Mouse (Mus musculus): Measurements from ENCODE around the gene Iqsec1.

Gene Iqsec1

DNA sequence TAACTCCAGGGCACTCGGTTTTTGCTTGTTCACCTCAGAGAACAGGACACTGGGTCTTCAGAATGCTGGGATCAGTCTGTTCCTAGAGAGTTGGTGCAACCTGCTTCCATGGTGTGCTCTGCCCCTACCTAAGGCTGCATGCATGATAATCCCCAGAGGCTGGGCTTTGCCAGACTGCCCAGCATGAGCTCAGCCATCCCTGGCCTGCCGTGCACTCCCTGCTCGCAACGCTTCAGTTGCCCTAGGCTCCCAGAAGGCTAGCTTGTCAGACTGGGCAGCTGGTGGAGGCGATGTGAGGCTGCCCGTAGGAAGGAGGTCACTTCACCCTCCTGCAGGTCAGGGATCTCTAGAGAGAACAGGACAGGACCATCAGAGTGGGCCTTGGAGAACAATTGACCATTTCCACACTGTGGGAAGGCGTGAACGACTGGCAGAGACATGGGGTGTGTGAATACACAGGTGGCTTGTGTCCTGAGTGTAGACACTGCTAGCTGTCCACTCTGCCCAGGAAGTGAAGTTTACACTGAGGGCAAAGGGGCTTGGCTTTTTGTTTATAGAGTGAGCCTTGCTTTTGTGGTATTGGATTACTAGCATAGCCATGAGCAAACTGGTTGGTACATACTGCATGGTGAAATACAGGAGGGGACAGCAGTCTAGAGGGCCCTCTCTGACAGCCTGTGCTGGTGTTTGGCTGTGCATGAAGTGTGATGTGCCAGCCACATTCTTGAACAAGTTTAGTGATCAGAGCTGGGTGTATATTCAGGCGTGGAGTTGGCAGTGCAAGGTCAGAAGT is 367.5 kb downstream of the Iqsec1 start:
- DNase-seq (ENCODE audit: low spot score in 2 of 2): peak in 1 of 2 experiments; percentile 28

GRCm38 (mm10) chr6:90619936-90620335 is 368.5 kb downstream of the Iqsec1 start:
- peak in 1 of 2 experiments; percentile 40 for DNase-seq (ENCODE audit: low spot score in 2 of 2)

- peak; percentile 36 to 79 for DNase-seq (ENCODE audit: low spot score in 2 of 2)
These were observed 369.5 kb downstream of the Iqsec1 start for GRCm38 (mm10) chr6:90618821-90619636.

- DNase-seq (ENCODE audit: low spot score in 2 of 2): peak in 1 of 2 experiments; percentile 39
These were observed 370.2 kb downstream of the Iqsec1 start for GRCm38 (mm10) chr6:90618274-90618673.

GRCm38 (mm10) chr6:90616481-90616880 is 372.0 kb downstream of the Iqsec1 start:
- no peak for DNase-seq (ENCODE audit: low spot score in 2 of 2)

GRCm38 (mm10) chr6:90615991-90616390 is 372.5 kb downstream of the Iqsec1 start:
- no peak for DNase-seq (ENCODE audit: low spot score in 2 of 2)

DNA sequence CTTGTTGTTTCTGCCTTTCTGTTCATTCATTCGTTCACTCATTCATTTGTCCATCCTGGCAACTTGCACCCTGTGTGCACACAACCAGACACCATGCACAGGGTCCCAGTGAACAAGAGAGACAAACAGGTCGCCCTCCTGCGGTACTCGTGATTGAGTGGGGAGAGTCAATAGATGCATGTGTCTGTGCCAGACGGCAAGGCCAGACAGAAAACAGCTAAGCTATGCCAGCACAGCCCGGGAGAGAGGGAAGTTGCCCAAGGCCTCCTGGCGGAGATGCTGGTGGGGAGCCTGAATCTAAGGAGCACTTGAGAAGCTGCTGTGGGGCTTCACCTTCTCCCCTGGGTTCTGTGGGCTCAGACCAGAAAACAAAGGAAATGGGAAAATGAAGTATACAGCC is 373.1 kb downstream of the Iqsec1 start:
- peak in 1 of 2 experiments; percentile 60 for DNase-seq (ENCODE audit: low spot score in 2 of 2)

- peak in 1 of 2 experiments; percentile 61 for DNase-seq (ENCODE audit: low spot score in 2 of 2)
These were observed 375.2 kb downstream of the Iqsec1 start for GRCm38 (mm10) chr6:90613277-90613676.

DNA sequence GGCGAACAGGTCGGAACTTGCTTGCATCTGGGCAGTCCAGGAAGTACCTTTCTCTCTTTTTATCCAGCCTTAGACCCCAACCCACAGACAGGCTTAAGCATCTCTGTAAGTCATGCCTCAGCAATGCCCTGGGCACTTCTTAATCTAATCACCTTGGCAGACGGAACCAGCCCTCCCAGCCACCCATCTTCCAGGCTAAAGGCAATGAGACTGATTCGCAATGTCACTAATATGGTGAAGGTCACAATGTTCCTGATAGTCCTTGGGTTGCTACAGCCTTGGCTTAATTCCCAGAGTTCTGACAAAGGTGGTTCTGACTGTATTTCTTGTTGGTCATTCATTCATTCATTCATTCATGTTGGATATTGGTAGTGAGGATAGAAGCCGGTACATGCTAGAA is 378.2 kb downstream of the Iqsec1 start:
- no peak for DNase-seq (ENCODE audit: low spot score in 2 of 2)

- DNase-seq (ENCODE audit: low spot score in 2 of 2): peak; percentile 63 to 74
These were observed 380.3 kb downstream of the Iqsec1 start for GRCm38 (mm10) chr6:90608186-90608585.

GRCm38 (mm10) chr6:90607196-90607595 is 381.3 kb downstream of the Iqsec1 start:
- DNase-seq (ENCODE audit: low spot score in 2 of 2): peak; percentile 71 to 91

DNA sequence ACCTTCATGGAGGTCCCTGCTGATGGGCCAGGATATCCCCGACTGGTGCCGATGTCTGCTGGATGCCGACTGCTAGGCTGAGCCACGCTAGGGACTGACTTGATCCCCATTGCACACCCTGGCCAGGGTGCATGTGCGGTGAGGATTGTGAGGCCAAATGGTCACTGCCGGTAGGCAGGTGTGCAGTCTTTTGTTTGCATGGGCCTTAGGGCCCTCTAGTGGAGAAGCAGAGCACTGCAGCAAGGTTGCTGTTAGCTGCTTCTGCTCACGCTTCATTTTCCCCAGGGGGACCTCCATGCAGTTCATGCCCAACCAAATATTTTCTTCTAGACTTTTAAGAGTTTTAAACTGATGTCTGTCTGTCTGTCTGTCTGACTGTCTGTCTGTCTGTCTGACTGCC is 381.9 kb downstream of the Iqsec1 start:
- peak; percentile 73 to 89 for DNase-seq (ENCODE audit: low spot score in 2 of 2)
